Mouse (Mus musculus) cortical plate, adult 2 months (tissue): ENCODE results near the gene Fam234a. TPM values are rescaled to one million over a fixed set of nuclear protein-coding genes. Genes with fewer than 3 reads are reported as not detected.

Experiments used
- H3K27ac ChIP-seq: fragments of 200-500 bp; 2 replicates; pipeline ENCODE4 v1.5.1; 2012; ENCODE audit warnings: low read length, control low read depth, inconsistent platforms; ENCODE audit not compliant: insufficient read depth
- H3K4me1 ChIP-seq: fragments of 200-500 bp; 2 replicates; pipeline ENCODE4 v1.6.1; 2011; ENCODE audit warnings: low read length; ENCODE audit not compliant: control insufficient read depth, insufficient read depth
- H3K4me3 ChIP-seq: fragments of 200-500 bp; 2 replicates; pipeline ENCODE4 v1.5.1; 2011; ENCODE audit warnings: mild to moderate bottlenecking, low read length, control low read depth; ENCODE audit not compliant: insufficient read depth
- CTCF ChIP-seq: fragments of 200-500 bp; IDR thresholded peaks from 2 replicates; pipeline ENCODE4 v1.5.1; 2011; ENCODE audit warnings: mild to moderate bottlenecking, control low read depth, low read length; ENCODE audit not compliant: insufficient read depth; ENCODE audit errors: extremely low read depth
- POLR2A ChIP-seq: fragments of 200-500 bp; IDR thresholded peaks from 2 replicates; pipeline ENCODE4 v1.6.1; 2011; ENCODE audit warnings: mild to moderate bottlenecking, low read length, control low read depth; ENCODE audit not compliant: insufficient read depth; ENCODE audit errors: extremely low read depth
- polyA plus RNA-seq: library from polyadenylated mRNA; depleted of rRNA; stranded (reverse); fragments of >200 nt; gene quantifications from 2 replicates; pipeline ENCODE4 v1.2.3, GENCODE M21; 2012

Gene Fam234a
- polyA plus RNA-seq, 1 experiment, result 24.3 TPM

DNA sequence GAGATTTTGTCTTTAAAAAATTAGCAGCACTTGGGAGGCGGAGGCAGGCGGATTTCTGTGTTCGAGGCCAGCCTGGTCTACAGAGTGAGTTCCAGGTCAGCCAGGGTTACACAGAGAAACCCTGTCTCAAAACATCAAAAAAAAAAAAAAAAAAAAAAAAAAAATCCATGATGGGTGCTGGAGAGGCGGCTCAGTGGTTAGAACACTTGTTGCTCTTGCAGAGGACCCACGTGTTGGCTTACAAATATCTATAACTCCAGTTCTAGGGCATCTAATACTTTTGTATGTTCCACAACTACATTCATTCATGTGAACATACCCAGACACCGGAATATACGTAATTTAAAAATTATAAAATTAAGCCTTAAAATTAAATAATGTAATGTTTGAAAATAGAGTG lies 11.3 kb upstream of the Fam234a start:
- H3K27ac ChIP-seq, result no peak overlapping the region
- no peak for TF ChIP-seq POLR2A
- TF ChIP-seq CTCF, result no peak
- H3K4me1 ChIP-seq, result no peaks in the 10 kb centered on the region; the same call in 1 of the 2 replicates
- no peak overlapping the region for H3K4me3 ChIP-seq

DNA sequence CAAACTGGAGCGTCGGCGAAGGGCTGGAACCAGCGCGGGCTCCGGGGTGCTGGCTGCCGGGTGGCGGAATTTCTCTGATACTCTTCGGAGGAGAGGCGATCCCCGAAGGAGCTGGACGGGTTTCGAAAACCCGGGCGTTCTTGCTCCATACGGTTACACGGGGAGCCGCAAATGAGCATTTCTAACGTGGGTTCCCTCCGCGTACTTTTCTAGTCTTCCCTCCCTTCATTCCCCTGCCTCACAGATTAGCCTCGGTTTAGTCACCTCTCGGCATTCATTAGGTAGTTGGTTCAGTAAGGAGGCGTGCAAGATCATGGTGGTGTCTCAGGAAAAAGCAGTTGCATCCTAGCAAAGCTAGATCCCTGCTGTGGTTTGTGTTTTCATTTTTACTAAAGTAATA lies 9.4 kb upstream of the Fam234a start:
- Histone ChIP-seq H3K4me1 (no peaks in the 10 kb centered on the region; the same call in 1 of the 2 replicates), H3K27ac (peak overlapping the region; percentile 94; the same call in 1 of the 2 replicates)
- TF ChIP-seq POLR2A (no peak), CTCF (no peak)

DNA sequence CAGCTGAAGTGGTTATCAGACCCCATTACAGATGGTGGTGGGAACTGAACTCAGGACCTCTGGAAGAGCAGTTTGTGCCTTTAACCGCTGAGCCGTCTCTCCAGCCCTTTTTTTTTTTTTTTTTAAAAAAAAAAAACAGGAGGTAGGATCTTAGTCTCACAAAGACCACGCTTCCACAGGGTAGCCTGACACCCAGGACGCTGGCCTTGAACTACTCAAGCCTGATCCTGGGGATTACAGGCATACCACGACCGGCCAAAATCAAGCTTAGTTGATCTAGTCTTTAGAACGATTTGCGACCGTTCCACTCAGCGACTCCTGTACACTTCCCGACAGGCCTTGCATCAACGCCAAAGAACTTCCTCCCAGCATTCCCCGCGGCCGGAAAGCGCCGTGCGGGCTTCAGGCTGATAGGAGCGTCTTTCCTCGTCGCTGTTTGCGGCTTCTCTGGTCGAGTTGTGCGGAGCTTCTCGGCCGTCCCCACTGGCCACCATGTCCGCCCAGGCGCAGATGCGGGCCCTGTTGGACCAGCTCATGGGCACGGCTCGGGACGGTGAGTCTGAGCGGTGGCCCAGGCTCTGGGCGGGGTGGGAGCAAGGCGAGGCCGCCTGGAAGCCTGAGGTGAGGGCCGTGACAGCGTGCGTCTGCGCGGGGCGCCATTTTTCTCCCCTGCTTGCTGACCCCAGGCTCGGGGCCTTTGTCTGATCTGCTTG lies 8.7 kb upstream of the Fam234a start, which contains the start of gene Luc7l:
Luc7l (plus strand) TSS at position 358 of the 713 bp plus-strand sequence.
- H3K27ac ChIP-seq, result peak within 1 kb of the TSS; percentile 94
- peak within 1 kb of the TSS; percentile 64 for H3K4me3 ChIP-seq
- TF ChIP-seq POLR2A (peak; percentile 97), CTCF (no peak)

More for the DNA sequence above, 9.4 kb upstream of the Fam234a start:
- peak overlapping the region; percentile 64 for H3K4me3 ChIP-seq

DNA sequence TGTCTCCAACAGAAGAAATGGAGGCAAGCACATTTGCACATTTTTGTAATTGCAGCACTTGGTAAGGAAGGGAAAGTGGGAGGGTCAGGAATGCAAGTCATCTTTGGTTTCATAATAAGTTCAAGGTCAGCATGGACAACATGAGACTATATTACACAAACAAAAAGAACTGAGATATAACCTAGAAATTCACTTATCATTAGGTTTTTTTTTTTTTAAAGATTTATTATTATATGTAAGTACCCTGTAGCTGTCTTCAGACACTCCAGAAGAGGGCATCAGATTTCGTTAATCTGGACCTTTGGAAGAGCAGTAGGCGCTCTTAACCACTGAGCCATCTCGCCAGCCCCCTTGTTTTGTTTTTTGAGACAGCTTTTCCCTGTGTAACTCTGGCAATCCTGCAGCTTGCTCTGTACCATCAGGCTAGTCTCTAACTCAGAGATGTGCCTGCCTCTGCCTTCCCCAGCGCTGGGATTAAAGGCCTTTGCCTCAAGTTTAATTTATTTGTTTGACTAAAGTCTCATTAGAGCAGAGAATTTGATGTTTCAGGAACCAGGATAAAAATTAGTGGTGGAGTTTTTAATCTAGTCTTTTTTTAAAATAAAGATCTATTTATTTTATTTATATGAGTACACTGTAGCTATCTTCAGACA lies 8.0 kb upstream of the Fam234a start:
- H3K27ac ChIP-seq, result no peak overlapping the region
- H3K4me3 ChIP-seq, result peak overlapping the region; percentile 64; the same call in 1 of the 2 replicates
- no peaks in the 10 kb centered on the region; the same call in 1 of the 2 replicates for H3K4me1 ChIP-seq
- no peak for TF ChIP-seq POLR2A
- TF ChIP-seq CTCF, result no peak

More for the DNA sequence above, 8.7 kb upstream of the Fam234a start, which contains the start of gene Luc7l:
- H3K4me1 ChIP-seq, result no peaks in the 10 kb centered on the region; the same call in 1 of the 2 replicates

DNA sequence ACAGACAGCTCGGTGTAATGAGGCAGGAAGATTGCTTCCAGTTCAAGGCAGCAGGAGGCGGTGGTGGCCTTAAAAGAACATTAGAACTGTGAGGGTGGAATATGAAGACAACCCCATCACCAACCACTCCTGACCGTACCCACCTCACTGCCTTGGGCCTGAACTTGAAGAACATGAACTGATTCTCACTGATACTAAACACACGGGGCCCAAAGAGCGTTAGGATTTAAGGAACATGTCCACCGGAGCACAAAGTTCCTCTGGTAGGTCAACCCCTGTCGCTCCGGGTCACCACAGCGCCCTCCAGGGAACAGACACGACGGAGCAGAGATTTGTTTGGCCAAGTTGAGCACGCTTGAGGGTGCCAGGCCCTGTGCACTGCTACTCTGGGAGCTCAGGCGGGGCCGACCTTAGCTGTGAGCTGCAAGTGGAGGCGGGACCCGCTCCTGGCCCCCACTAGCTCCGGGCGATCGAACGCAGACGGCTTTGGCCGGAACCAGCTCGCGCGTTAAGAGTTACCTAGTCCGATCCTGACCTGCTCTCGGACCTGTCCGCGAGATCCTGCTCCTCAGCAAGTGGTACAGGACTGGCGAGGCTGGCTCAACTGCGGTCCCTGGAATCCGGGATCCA lies 456 bp downstream of the Fam234a start:
- Histone ChIP-seq H3K4me1 (peaks cover 2% of the 10 kb centered on the region; the same call in 1 of the 2 replicates), H3K27ac (peak overlapping the region; percentile 12; the same call in 1 of the 2 replicates), H3K4me3 (peak overlapping the region; percentile 77)
- no peak for TF ChIP-seq POLR2A
- TF ChIP-seq CTCF, result 0 out of 2 replicates have a peak, but pooled peaks have one; percentile 10

DNA sequence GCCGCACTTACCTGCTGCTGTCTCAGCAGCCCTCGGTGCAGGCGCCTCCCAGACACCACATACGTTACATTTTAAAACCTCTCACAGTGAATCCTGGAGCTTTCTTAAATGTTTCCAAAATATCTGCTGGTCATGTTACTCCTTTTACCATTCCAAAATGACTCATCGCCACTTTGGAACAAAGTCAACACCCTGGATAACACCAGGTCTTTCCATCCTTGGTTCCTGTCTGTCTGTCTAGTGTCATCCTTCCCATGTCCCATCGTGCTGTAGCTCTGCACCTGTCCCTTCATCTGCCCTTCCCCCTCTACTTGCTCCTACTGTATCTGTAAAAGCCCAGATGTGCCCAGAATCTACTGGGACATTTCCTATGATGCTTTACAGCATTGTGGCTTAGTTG lies 3.1 kb downstream of the Fam234a start:
- Histone ChIP-seq H3K4me1 (peaks cover 2% of the 10 kb centered on the region; the same call in 1 of the 2 replicates), H3K27ac (no peak overlapping the region), H3K4me3 (no peak overlapping the region)
- TF ChIP-seq POLR2A (no peak), CTCF (no peak)

DNA sequence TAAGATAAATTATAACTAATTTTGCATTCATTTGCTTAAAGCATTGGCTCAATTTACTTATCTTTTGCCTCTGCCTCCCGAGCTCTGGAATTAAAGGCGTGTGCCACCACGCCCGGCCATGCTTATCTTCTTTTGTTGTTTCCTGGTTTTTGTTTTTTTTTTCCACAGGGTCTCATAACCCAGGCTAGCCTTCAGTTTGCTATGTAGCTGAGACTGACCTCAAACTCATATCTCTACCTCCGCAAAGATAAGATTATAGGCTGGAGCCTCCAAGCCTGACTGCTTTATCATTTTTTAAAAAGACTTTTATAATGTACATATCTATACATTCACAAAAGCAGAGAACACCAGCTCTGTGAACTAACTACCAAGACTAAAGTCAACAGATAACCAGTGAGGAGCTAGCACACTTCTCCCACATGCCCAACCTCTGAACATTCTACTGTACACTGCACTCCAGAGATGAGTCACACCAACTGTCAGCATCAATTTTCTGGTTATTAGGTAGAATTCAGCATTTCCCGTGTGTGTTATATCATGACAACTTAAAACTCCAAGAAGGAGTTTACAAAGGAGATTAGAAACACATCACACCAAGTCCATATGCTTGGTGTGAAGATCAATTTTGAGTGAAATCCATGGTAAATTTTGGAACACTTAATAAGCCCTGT lies 3.8 kb downstream of the Fam234a start:
- no peak overlapping the region for H3K4me3 ChIP-seq
- peaks cover 2% of the 10 kb centered on the region; the same call in 1 of the 2 replicates for H3K4me1 ChIP-seq
- H3K27ac ChIP-seq, result no peak overlapping the region
- TF ChIP-seq CTCF (no peak), POLR2A (no peak)

DNA sequence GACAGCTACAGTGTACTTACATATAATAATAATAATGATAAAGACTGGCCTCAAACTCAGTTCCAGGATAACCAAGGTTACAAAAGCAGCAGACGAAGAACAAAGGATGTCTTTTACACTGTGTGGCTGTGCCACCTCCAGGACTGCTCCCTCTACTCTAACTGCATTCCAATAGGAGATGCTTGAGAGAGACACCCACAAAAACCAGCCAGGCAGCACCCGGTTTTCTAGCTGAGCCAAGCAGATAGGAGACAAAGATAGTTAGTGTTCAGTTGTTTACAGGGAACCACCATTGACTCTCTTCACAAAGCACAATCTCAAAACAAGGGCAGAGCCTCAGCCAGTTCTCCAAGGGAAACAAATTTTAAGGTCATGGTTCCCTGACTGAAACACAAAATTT lies 4.5 kb downstream of the Fam234a start:
- TF ChIP-seq POLR2A, result no peak
- no peak for TF ChIP-seq CTCF
- Histone ChIP-seq H3K4me1 (peaks cover 2% of the 10 kb centered on the region; the same call in 1 of the 2 replicates), H3K4me3 (no peak overlapping the region), H3K27ac (no peak overlapping the region)

DNA sequence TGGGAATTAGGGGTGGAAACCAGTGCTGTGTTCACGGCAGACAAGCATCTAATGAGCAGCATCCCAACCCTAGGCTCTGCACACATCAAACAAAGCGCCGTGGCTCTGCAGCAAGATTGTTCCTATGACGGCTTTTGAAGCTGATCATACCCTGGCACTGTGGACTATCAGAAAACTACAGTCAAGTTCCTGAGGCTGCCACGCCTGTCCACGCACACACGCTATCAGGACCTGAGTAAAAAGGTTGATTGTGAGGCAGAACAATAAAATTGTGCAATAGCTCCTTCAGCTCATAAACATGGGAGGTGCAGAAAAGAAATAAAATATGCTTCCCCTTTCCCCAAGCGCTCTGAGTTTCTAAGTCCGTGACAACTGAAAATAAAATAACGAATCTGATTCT lies 6.4 kb downstream of the Fam234a start:
- no peak overlapping the region for H3K27ac ChIP-seq
- no peak overlapping the region for H3K4me3 ChIP-seq
- H3K4me1 ChIP-seq, result peaks cover 2% of the 10 kb centered on the region; the same call in 1 of the 2 replicates
- no peak for TF ChIP-seq POLR2A
- no peak for TF ChIP-seq CTCF
